Mouse (Mus musculus) ES-E14 (cell line): ENCODE data around the gene 2210011C24Rik. TPM values are rescaled to one million over a fixed set of nuclear protein-coding genes. Genes with fewer than 3 reads are reported as not detected.
A peak's percentile ranks its signal among the peaks of the same experiment; 100 is the strongest.

Experiments
- DNase-seq: peaks from one replicate; pipeline ENCODE4 v3.0.0-alpha.2; 2013; ENCODE audit warnings: low read depth, low spot score
- H3K27ac ChIP-seq: 2 replicates; pipeline ENCODE4 v1.5.1; 2012; ENCODE audit warnings: low read depth, mild to moderate bottlenecking, low read length, moderate library complexity, mixed read lengths; ENCODE audit not compliant: poor library complexity, insufficient read depth, severe bottlenecking
- H3K36me3 ChIP-seq: 2 replicates; pipeline ENCODE4 v1.6.1; 2012; ENCODE audit warnings: mild to moderate bottlenecking, low read length, moderate library complexity, mixed read lengths; ENCODE audit not compliant: control insufficient read depth, poor library complexity, insufficient read depth, severe bottlenecking
- H3K4me1 ChIP-seq, 2 experiments: fragments of 150-350 bp in 1 of 2; sonication (generic) in 1 of 2; 2 replicates each; pipeline ENCODE4 v1.6.1; 2012; ENCODE audit warnings: low read length in 2 of 2, mild to moderate bottlenecking in 1 of 2, mixed read lengths in 1 of 2; ENCODE audit not compliant: control insufficient read depth in 2 of 2, insufficient read depth in 2 of 2, poor library complexity in 1 of 2
- H3K4me3 ChIP-seq, 2 experiments: fragments of 150-350 bp in 1 of 2; sonication (generic) in 1 of 2; 2 replicates each; pipeline ENCODE4 v1.5.1; 2012; ENCODE audit warnings: low read length in 2 of 2, low read depth in 1 of 2, mild to moderate bottlenecking in 1 of 2, mixed read lengths in 1 of 2; ENCODE audit not compliant: insufficient read depth in 1 of 2, poor library complexity in 1 of 2, severe bottlenecking in 1 of 2
- H3K9ac ChIP-seq: 2 replicates; pipeline ENCODE4 v1.6.1; 2012; ENCODE audit warnings: low read depth, mild to moderate bottlenecking, low read length, mixed read lengths; ENCODE audit not compliant: poor library complexity, insufficient read depth, severe bottlenecking
- H3K9me3 ChIP-seq: fragments of 150-350 bp; sonication (generic); 2 replicates; pipeline ENCODE4 v1.6.1; 2012; ENCODE audit warnings: low read depth, mild to moderate bottlenecking, low read length; ENCODE audit not compliant: control insufficient read depth, insufficient read depth
- CHD2 ChIP-seq: IDR thresholded peaks from 2 replicates; pipeline ENCODE4 v1.6.1; 2014; ENCODE audit warnings: mild to moderate bottlenecking, low read depth, low read length, inconsistent platforms
- HCFC1 ChIP-seq: IDR thresholded peaks from 2 replicates; pipeline ENCODE4 v1.6.1; 2012; ENCODE audit warnings: low read length, inconsistent platforms, borderline replicate concordance; ENCODE audit not compliant: insufficient read depth
- MAFK ChIP-seq: IDR thresholded peaks from 2 replicates; pipeline ENCODE4 v1.6.1; 2014; ENCODE audit warnings: mild to moderate bottlenecking, low read depth, low read length, inconsistent platforms; ENCODE audit not compliant: insufficient read depth
- ZC3H11A ChIP-seq: IDR thresholded peaks from 2 replicates; pipeline ENCODE4 v1.6.1; 2012; ENCODE audit warnings: low read depth, mild to moderate bottlenecking, inconsistent platforms, low read length, borderline replicate concordance
- ZNF384 ChIP-seq: IDR thresholded peaks from 2 replicates; pipeline ENCODE4 v1.6.1; 2012; ENCODE audit warnings: low read depth, low read length, inconsistent platforms
- in situ Hi-C, 2 experiments: fragments of 600-800 bp; cut with MboI; formaldehyde crosslinking; loops; one replicate each; pipeline ENCODE4 v1.15.1; 2025; ENCODE audit warnings: low sequenced_read_pairs in 2 of 2, inconsistent platforms in 1 of 2; ENCODE audit not compliant: unreplicated experiment in 2 of 2
- total RNA-seq: library from RNA; depleted of rRNA; stranded (reverse); fragments of 300-350 nt; gene quantifications from 2 replicates; pipeline ENCODE4 v1.2.3, GENCODE M21; 2012; rRNA removed

2210011C24Rik gene
- 4.6 and 9.1 TPM in 2 replicates for total RNA-seq

DNA sequence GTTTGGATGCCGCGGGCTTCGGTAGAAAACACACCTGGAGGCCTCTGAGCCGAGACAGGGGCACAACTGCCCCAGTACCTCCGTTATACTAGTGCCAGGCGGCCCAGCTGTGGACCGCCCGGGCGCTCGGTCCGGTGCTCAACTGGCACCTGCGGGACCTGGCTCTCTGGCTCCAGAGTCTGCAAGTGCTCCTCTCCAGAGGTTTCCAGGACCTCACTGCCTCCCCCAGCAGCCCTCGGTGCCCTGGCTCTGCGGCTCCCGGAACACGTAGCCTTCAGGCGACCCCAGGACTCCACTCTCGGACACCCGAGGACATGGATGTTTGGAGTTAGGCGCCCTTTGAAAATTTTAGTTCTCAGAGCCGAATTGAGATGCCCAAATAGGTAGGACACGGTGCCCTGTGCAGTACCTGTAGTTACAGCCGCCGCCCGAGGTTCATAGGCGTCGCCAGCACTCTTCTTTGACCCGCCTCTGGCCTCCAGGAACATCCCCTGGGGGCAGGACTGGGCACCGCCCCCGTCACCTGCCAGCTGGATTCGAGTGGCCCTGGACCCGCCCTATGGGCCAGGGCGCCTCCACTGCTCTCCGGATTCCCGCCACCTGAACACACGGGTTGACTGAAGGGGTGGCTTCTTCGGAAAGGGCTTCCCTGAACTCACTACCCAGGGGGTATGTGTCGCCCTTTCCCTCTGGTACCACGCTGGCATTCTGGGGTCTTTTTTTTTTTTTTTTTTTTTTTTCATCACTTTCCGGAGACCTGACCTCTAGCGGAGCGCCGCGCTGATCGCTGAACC lies at the start of gene 2210011C24Rik:
TSS of gene 2210011C24Rik (minus strand) at position 467 of the 794 bp plus-strand sequence.
- TF ChIP-seq MAFK = no peak
- TF ChIP-seq ZNF384 = peak; percentile 89
- Histone ChIP-seq H3K36me3 (no peaks in the 10 kb centered on the region), H3K9ac (peak within 1 kb of the TSS; percentile 68), H3K9me3 (no peaks in the 10 kb centered on the region), H3K27ac (no peak within 1 kb of the TSS), H3K4me1 (peaks cover 6 to 7% of the 10 kb centered on the region in 2 experiments; a peak in 3 of 4 replicates), H3K4me3 (peak within 1 kb of the TSS; percentile 72 to 79)
- in situ Hi-C loops = loop anchor here in 1 of 2 experiments (10.0 kb wide), 1 partner anchor 343 kb away; no protein-coding TSS in a partner anchor
- no peak for DNase-seq

- TF ChIP-seq ZC3H11A (no peak), CHD2 (no peak), MAFK (no peak), HCFC1 (no peak), ZNF384 (no peak)
- Histone ChIP-seq H3K4me3 (no peak overlapping the region), H3K4me1 (peaks cover 0 to 3% of the 10 kb centered on the region in 2 experiments; a peak in 1 of 4 replicates), H3K9me3 (no peaks in the 10 kb centered on the region), H3K27ac (no peak overlapping the region), H3K9ac (no peak overlapping the region), H3K36me3 (no peaks in the 10 kb centered on the region)
- in situ Hi-C loops = no loop called here
- no peak for DNase-seq
These were observed 48.3 kb upstream of the 2210011C24Rik start for GRCm38 (mm10) chr8:84060245-84060644.

- no peak for TF ChIP-seq ZNF384
- TF ChIP-seq CHD2 = no peak
- TF ChIP-seq MAFK = no peak
- no peak for TF ChIP-seq HCFC1
- no peak for TF ChIP-seq ZC3H11A
- in situ Hi-C loops = no loop called here
- Histone ChIP-seq H3K9ac (no peak overlapping the region), H3K4me1 (peaks cover 0 to 2% of the 10 kb centered on the region in 2 experiments; a peak in 1 of 4 replicates), H3K36me3 (no peaks in the 10 kb centered on the region), H3K4me3 (no peak overlapping the region), H3K27ac (no peak overlapping the region), H3K9me3 (no peaks in the 10 kb centered on the region)
- no peak for DNase-seq
These were observed 47.3 kb upstream of the 2210011C24Rik start for GRCm38 (mm10) chr8:84059226-84059625.

DNA sequence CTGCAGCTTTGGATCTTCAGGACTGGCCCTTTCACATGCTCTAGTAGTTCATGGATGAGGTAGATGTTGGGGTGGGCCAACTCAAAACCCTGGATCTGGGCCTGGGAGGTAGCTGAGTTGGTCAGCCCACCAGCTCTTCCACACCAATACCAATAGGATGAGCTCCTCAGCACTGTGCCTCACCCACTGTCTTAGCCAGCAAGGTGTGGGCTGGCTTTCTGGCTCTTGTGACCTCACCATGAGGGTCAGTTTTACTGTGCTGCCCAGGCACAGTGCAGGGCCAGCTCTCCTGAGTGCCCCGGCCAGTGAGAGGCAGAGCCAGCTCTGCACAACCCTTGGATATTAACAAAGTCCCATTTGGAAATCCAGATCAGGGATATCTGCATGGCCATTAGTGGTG lies 45.9 kb upstream of the 2210011C24Rik start:
- Histone ChIP-seq H3K27ac (peak overlapping the region; percentile 69; the same call in 1 of the 2 replicates), H3K4me1 (no peaks in the 10 kb centered on the region), H3K36me3 (no peaks in the 10 kb centered on the region), H3K9ac (0 out of 2 replicates have a peak overlapping the region, but pooled peaks have one; percentile 16), H3K9me3 (no peaks in the 10 kb centered on the region), H3K4me3 (peak overlapping the region; percentile 12 to 52; a peak in 3 of 4 replicates)
- in situ Hi-C loops = no loop called here
- TF ChIP-seq CHD2 (no peak), MAFK (no peak), ZNF384 (no peak), ZC3H11A (no peak), HCFC1 (no peak)
- no peak for DNase-seq

DNA sequence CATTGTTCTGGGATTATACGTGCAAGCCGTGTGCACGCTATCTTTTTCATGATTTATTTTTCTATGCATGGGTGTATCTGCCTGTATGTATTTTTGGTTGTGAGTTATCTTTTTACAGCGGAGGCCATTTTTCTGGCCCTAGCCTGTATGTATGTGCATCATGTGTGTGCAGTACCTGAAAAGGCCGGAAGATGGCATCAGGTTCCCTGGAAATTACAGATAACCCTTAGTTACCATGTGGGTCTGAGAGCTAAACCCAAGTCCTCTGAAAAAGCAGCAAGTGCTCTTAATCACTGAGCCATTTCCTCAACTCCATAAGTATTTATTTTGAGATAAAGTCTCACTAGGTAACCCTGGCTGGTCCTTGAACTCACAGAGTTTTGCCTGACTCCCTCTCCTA lies 41.3 kb upstream of the 2210011C24Rik start:
- no peak overlapping the region for H3K4me3 ChIP-seq
- TF ChIP-seq ZC3H11A (peak; percentile 20; the same call in 1 of the 2 replicates), CHD2 (no peak)
- no peak overlapping the region for H3K27ac ChIP-seq
- DNase-seq = no peak
- no peaks in the 10 kb centered on the region for H3K4me1 ChIP-seq
- no peaks in the 10 kb centered on the region for H3K36me3 ChIP-seq
- H3K9me3 ChIP-seq = no peaks in the 10 kb centered on the region
- in situ Hi-C loops = no loop called here
- H3K9ac ChIP-seq = no peak overlapping the region
